Mouse (Mus musculus) limb, embryonic 11.5 days (tissue): ENCODE measurements around the gene Lca5. TPM values are rescaled to one million over a fixed set of nuclear protein-coding genes. Genes with fewer than 3 reads are reported as not detected.

Experiments
- ATAC-seq: fragments of 200-750 bp; cut with Nextera tagmentation; 2 replicates; pipeline ENCODE4 v1.8.0; 2017; ENCODE audit warnings: low read depth; ENCODE audit not compliant: insufficient number of reproducible peaks, low FRiP score, low TSS enrichment
- DNase-seq: peaks from one replicate; pipeline ENCODE4 v3.0.0-alpha.2; 2015; ENCODE audit warnings: low spot score
- H3K27ac ChIP-seq: fragments of 300-500 bp; sonication (generic); replicated peaks from 2 replicates; pipeline ENCODE4 v1.5.1; 2014; ENCODE audit warnings: low read depth, mild to moderate bottlenecking, low read length
- H3K27me3 ChIP-seq: fragments of 300-500 bp; sonication (generic); 2 replicates; pipeline ENCODE4 v1.6.1; 2014; ENCODE audit warnings: mild to moderate bottlenecking, low read length, mixed read lengths; ENCODE audit not compliant: control insufficient read depth, insufficient read depth
- H3K36me3 ChIP-seq: fragments of 300-500 bp; sonication (generic); 2 replicates; pipeline ENCODE4 v1.6.1; 2014; ENCODE audit warnings: mild to moderate bottlenecking, low read length, moderate library complexity, mixed read lengths; ENCODE audit not compliant: control insufficient read depth, insufficient read depth
- H3K4me1 ChIP-seq: fragments of 300-500 bp; sonication (generic); 2 replicates; pipeline ENCODE4 v1.6.1; 2014; ENCODE audit warnings: low read length, mixed read lengths; ENCODE audit not compliant: control insufficient read depth, insufficient read depth
- H3K4me2 ChIP-seq: fragments of 300-500 bp; sonication (generic); 2 replicates; pipeline ENCODE4 v1.6.1; 2014; ENCODE audit warnings: low read depth, mild to moderate bottlenecking, moderate library complexity; ENCODE audit not compliant: severe bottlenecking
- H3K4me3 ChIP-seq: fragments of 300-500 bp; sonication (generic); 2 replicates; pipeline ENCODE4 v1.5.1; 2014; ENCODE audit warnings: low read depth, low read length
- H3K9ac ChIP-seq: fragments of 300-500 bp; sonication (generic); 2 replicates; pipeline ENCODE4 v1.6.1; 2014; ENCODE audit warnings: mild to moderate bottlenecking, low read length
- H3K9me3 ChIP-seq: fragments of 300-500 bp; sonication (generic); 2 replicates; pipeline ENCODE4 v1.6.1; 2016; ENCODE audit warnings: low read length; ENCODE audit not compliant: control insufficient read depth
- WGBS: fragments of 180-500 bp; shearing (Covaris S2); extraction: QIAGEN DNeasy Blood & Tissue Kit; methylation state at CpG from one replicate; pipeline ENCODE4 v1.1.7; 2014; 5-methylcytosine and 5-hydroxymethylcytosine counted together
- polyA plus RNA-seq: library from polyadenylated mRNA; unstranded; fragments of >200 nt; fragmentation: Nextera tagmentation; extraction: Ambion mirVana; gene quantifications from 2 replicates; pipeline ENCODE4 v1.2.1, GENCODE M21; 2014

The Lca5 gene
- 24.1 and 28.4 TPM in 2 replicates for polyA plus RNA-seq

DNA sequence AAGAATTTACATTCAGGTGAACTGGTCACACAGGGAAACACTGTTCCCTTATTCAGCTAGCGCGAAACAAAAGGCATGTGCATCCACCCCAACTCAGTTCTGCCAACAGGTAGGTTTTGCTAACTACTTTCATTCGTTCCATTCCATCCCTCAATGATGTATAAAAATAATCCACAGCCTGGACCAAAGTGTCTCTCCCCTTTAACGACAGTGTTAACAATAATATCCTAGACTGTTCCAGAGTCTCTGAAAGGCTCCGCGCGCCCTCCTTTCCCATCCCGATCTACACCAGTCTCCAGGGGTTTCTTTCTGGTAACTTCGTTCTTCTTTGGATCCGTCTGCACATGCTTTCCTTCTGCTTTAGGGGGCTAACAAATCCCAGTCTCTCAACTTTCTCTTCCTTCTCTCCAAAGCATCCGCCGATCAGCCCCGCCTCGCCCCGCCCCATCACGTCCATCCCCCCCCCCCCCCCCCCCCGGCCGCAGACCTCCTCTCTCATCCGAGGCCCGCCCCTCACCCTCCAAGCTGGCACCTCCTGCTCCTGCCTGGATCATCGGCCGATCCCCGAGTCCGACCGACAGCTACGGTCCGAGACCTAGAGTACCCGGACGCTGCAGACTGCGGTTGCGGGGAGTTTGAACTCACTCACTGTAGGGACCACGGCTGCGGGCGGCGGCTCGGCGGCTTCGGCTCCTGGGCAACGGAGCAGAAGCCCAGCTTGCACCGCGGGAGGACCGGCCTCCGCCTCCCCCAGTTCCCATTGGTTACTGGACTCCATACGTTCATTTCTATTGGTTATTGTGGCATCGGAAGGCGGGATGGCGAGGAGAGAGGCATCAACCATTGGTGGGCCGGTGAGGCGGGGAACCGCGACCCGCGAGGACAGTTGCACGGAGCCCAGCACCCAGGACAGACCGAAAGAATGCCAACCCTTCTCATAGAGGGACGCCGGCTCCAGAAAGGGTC lies at the start of gene Lca5:
Gene Lca5 (minus strand): TSS at position 736 of the 966 bp plus-strand sequence.
- ATAC-seq (peak; percentile 98), DNase-seq (peak; percentile 95)
- peak within 1 kb of the TSS; percentile 71 for H3K9ac ChIP-seq
- H3K36me3 ChIP-seq = no peaks in the 10 kb centered on the region
- H3K4me1 ChIP-seq = peaks cover 2% of the 10 kb centered on the region; the same call in 1 of the 2 replicates
- peak within 1 kb of the TSS; percentile 79 for H3K27ac ChIP-seq
- H3K27me3 ChIP-seq = no peaks in the 10 kb centered on the region
- H3K9me3 ChIP-seq = no peaks in the 10 kb centered on the region
- WGBS = 2% methylated on average over 53 of the region's 57 CpGs
- H3K4me3 ChIP-seq = peak within 1 kb of the TSS; percentile 42
- peak within 1 kb of the TSS; percentile 33 for H3K4me2 ChIP-seq

DNA sequence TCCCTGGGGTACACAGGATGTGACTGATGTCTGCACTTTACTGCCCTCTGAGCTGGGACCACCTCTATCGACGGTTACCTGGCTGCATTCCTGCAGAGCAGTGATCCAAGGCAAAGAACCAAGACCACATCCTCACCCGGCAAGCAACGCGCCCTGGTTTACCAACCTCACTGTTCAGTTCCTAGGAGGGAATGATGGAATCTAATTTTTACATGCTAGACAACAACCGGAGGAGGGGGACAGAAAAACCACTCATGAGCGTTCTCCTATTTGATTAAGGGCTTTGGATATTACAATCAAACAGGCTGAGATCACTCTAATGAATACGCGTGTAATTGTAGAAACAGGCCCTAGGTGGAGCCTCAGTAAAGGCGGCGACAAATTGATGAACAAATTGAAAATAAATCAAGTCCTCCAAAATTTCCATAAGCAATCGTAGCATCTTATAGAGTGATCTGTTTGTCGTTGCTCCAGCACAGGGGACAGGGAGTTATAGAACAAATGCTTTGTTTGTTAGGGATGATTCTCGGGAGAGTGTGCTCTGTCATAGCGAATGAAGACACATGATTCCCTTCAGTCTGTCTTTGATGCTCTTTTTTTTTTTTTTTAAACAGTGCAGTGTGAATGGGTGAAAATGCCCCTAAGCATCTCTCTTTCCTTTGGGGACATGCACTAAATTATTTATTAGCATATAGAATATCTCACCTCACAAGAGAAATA lies 47.7 kb upstream of the Lca5 start:
- DNase-seq (no peak), ATAC-seq (no peak)
- no peaks in the 10 kb centered on the region for H3K27me3 ChIP-seq
- H3K4me1 ChIP-seq = no peaks in the 10 kb centered on the region
- H3K9me3 ChIP-seq = no peaks in the 10 kb centered on the region
- WGBS = 53% methylated on average over 15 of the region's 15 CpGs
- H3K4me3 ChIP-seq = no peak overlapping the region
- H3K36me3 ChIP-seq = no peaks in the 10 kb centered on the region
- no peak overlapping the region for H3K4me2 ChIP-seq
- no peak overlapping the region for H3K9ac ChIP-seq
- no peak overlapping the region for H3K27ac ChIP-seq

GRCm38 (mm10) chr9:83487771-83488470 lies 47.0 kb upstream of the Lca5 start:
- no peaks in the 10 kb centered on the region for H3K9me3 ChIP-seq
- no peaks in the 10 kb centered on the region for H3K4me1 ChIP-seq
- 50% methylated on average over 9 of the region's 9 CpGs for WGBS
- H3K4me3 ChIP-seq = no peak overlapping the region
- H3K36me3 ChIP-seq = no peaks in the 10 kb centered on the region
- ATAC-seq (no peak), DNase-seq (no peak)
- no peak overlapping the region for H3K27ac ChIP-seq
- no peak overlapping the region for H3K4me2 ChIP-seq
- no peaks in the 10 kb centered on the region for H3K27me3 ChIP-seq
- no peak overlapping the region for H3K9ac ChIP-seq

GRCm38 (mm10) chr9:83485966-83486365 lies 45.0 kb upstream of the Lca5 start:
- H3K27me3 ChIP-seq = no peaks in the 10 kb centered on the region
- ATAC-seq = no peak
- no peak overlapping the region for H3K27ac ChIP-seq
- whole genome bisulfite sequencing = 90% methylated on average over 3 of the region's 3 CpGs
- no peaks in the 10 kb centered on the region for H3K36me3 ChIP-seq
- no peak overlapping the region for H3K9ac ChIP-seq
- H3K4me3 ChIP-seq = no peak overlapping the region
- H3K4me2 ChIP-seq = no peak overlapping the region
- no peak for DNase-seq
- H3K4me1 ChIP-seq = peaks cover 4% of the 10 kb centered on the region; the same call in 1 of the 2 replicates
- H3K9me3 ChIP-seq = no peaks in the 10 kb centered on the region

DNA sequence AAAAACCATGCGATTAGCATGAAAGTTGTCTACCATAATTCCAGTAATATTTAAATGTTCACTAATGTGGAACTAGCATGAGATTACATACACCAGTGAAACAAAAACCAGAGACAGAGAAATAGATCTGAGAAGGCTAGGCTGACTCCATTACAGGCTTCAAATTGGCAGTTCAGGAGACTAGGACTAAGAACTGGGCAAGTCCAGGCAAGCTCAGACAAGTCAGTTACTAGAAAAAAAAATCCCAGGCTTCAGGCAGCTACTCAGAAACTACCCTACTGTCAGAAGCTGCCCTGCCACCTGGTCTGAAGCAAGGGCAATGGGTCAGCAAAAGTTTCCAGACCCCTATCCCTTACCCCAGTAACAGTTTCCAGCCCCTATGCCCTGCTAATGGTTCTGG lies 44.4 kb upstream of the Lca5 start:
- Histone ChIP-seq H3K27ac (no peak overlapping the region), H3K36me3 (no peaks in the 10 kb centered on the region), H3K4me1 (peaks cover 4% of the 10 kb centered on the region; the same call in 1 of the 2 replicates), H3K27me3 (no peaks in the 10 kb centered on the region), H3K4me2 (no peak overlapping the region), H3K4me3 (no peak overlapping the region), H3K9me3 (no peaks in the 10 kb centered on the region), H3K9ac (no peak overlapping the region)
- DNase-seq = no peak
- 92% methylated on average over 1 of the region's 1 CpGs for WGBS
- no peak for ATAC-seq

DNA sequence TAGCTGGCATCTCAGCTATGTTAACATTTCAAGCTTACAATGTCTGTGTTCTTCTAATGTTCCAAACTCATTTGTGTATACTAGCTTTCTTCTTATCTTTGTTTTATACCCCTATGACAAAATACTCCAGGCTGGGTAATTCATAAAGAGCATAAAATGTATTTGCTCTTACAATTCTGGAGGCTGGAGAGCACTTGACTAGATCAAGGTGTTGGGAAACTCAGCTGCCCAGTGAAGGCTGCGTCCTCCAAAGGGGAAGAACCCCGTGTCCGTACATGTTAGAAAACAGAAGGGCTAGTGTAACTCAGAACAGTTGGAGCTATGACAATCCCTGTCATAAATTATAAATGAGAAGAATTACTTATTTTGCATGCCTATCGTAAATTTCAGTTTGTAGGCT lies 42.5 kb upstream of the Lca5 start:
- DNase-seq = no peak
- no peak for ATAC-seq
- Histone ChIP-seq H3K9ac (no peak overlapping the region), H3K4me3 (no peak overlapping the region), H3K36me3 (no peaks in the 10 kb centered on the region), H3K4me2 (no peak overlapping the region), H3K27ac (no peak overlapping the region), H3K27me3 (no peaks in the 10 kb centered on the region), H3K4me1 (peaks cover 4% of the 10 kb centered on the region; the same call in 1 of the 2 replicates), H3K9me3 (no peaks in the 10 kb centered on the region)
- WGBS = 86% methylated on average over 4 of the region's 4 CpGs

GRCm38 (mm10) chr9:83482176-83482949 lies 41.4 kb upstream of the Lca5 start:
- Histone ChIP-seq H3K36me3 (no peaks in the 10 kb centered on the region), H3K9ac (no peak overlapping the region), H3K9me3 (no peaks in the 10 kb centered on the region), H3K4me2 (no peak overlapping the region), H3K27ac (0 out of 2 replicates have a peak overlapping the region, but pooled peaks have one; percentile 33), H3K27me3 (no peaks in the 10 kb centered on the region), H3K4me3 (no peak overlapping the region), H3K4me1 (peaks cover 4% of the 10 kb centered on the region; the same call in 1 of the 2 replicates)
- ATAC-seq = peak; percentile 89
- WGBS = 75% methylated on average over 4 of the region's 4 CpGs
- DNase-seq = peak; percentile 46
